Mouse (Mus musculus) liver, embryonic 12.5 days (tissue): ENCODE data around the gene Tcp11l2. TPM values are rescaled to one million over a fixed set of nuclear protein-coding genes. Genes with fewer than 3 reads are reported as not detected.

ENCODE experiments used
- ATAC-seq: fragments of 200-750 bp; cut with Nextera tagmentation; 2 replicates; pipeline ENCODE4 v1.8.0; 2017; ENCODE audit warnings: moderate number of reproducible peaks, mild to moderate bottlenecking, moderate library complexity
- H3K27ac ChIP-seq: fragments of 300-500 bp; sonication (generic); 2 replicates; pipeline ENCODE4 v1.5.1; 2016; ENCODE audit warnings: mild to moderate bottlenecking
- H3K27me3 ChIP-seq: fragments of 300-500 bp; sonication (generic); replicated peaks from 2 replicates; pipeline ENCODE4 v1.6.1; 2016; ENCODE audit warnings: mild to moderate bottlenecking, moderate library complexity
- H3K36me3 ChIP-seq: fragments of 300-500 bp; sonication (generic); 2 replicates; pipeline ENCODE4 v1.6.1; 2016; ENCODE audit warnings: mild to moderate bottlenecking, moderate library complexity
- H3K4me1 ChIP-seq: fragments of 300-500 bp; sonication (generic); 2 replicates; pipeline ENCODE4 v1.6.1; 2016
- H3K4me2 ChIP-seq: fragments of 300-500 bp; sonication (generic); 2 replicates; pipeline ENCODE4 v1.6.1; 2016; ENCODE audit warnings: mild to moderate bottlenecking, moderate library complexity
- H3K4me3 ChIP-seq: fragments of 300-500 bp; sonication (generic); 2 replicates; pipeline ENCODE4 v1.5.1; 2016; ENCODE audit warnings: mild to moderate bottlenecking, moderate library complexity
- H3K9ac ChIP-seq: fragments of 300-500 bp; sonication (generic); 2 replicates; pipeline ENCODE4 v1.6.1; 2016; ENCODE audit warnings: mild to moderate bottlenecking, moderate library complexity
- H3K9me3 ChIP-seq: fragments of 300-500 bp; sonication (generic); replicated peaks from 2 replicates; pipeline ENCODE4 v1.6.1; 2016; ENCODE audit warnings: mild to moderate bottlenecking, moderate library complexity
- WGBS: fragments of 180-500 bp; shearing (Covaris S2); methylation state at CpG from one replicate; pipeline ENCODE4 v1.1.7; 2016; ENCODE audit not compliant: insufficient replicate concordance; 5-methylcytosine and 5-hydroxymethylcytosine counted together
- polyA plus RNA-seq: library from polyadenylated mRNA; unstranded; fragments of >200 nt; fragmentation: Nextera tagmentation; extraction: Ambion mirVana; gene quantifications from 2 replicates; pipeline ENCODE4 v1.2.1, GENCODE M21; 2016

The Tcp11l2 gene
- polyA plus RNA-seq, 1 experiment from 2014 or later, result 28.7 TPM

DNA sequence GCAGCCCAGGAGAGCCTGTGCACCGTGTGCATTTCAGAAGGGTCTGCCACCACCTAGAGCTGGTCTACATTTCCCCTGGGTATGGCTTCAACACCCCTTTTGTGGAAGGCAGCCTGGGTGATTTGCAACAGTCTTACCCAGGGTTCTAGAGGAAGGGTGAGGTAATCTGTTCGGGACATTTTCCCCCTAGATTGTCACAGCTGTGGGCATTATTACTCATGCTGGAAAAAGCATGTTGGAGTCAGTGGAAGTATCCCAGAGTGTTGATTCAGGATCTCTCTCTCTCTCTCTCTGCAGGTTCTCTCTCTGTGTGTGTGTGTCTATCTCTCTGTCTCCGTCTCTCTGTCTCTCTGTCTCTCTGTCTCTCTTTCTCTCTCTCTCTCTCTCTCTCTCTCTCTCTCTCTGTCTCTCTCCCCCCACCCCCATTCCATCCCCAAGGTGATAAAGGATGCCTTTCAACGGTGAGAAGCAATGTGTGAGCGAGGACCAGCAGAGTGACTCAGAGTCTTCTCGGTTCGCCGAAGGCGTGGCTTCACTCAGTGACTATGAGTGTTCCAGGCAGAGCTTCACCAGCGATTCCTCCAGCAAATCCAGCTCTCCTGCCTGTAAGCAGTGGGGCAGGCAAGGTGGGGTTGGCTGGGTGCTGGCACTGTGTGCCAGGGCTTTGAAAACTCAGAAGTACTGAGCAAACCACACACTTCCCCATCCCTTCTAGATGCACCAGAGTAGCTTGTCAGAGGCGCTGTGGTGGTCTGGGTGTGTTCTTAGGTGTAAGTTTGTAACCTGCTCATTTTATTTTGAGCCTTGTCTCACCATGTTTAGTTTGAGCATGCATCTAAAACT, 8.2 kb downstream of the Tcp11l2 start:
- 40% methylated on average over 11 of the region's 11 CpGs for WGBS
- no peaks in the 10 kb centered on the region for H3K9me3 ChIP-seq
- ATAC-seq, result no peak
- H3K9ac ChIP-seq, result no peak overlapping the region
- no peaks in the 10 kb centered on the region for H3K36me3 ChIP-seq
- no peak overlapping the region for H3K4me3 ChIP-seq
- H3K27ac ChIP-seq, result no peak overlapping the region
- H3K4me1 ChIP-seq, result peaks cover 9% of the 10 kb centered on the region
- H3K27me3 ChIP-seq, result peaks cover 25% of the 10 kb centered on the region; the same call in 1 of the 2 replicates
- H3K4me2 ChIP-seq, result no peak overlapping the region; the same call in 1 of the 2 replicates

DNA sequence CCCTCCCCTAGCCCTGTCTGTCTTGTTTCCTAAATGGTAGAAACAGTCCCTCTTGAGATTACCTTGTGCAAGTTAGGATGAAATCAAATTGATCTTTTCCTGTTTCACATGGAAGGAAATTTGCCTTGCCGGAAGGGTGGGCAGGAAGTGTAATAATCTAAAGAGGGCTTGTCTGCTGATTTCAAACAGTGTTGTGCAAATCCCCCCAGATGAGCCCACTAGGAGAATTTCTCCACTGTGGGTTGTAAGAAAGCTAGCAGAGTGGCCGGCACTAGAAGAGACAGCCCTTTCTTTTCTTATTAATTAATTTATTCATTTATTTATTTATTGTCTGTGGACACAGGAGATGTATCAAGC, 8.8 kb downstream of the Tcp11l2 start:
- H3K4me3 ChIP-seq, result no peak overlapping the region
- H3K36me3 ChIP-seq, result 0 out of 2 replicates have a peak, but pooled peaks cover under 1% of the 10 kb centered on the region
- H3K9me3 ChIP-seq, result no peaks in the 10 kb centered on the region
- H3K27ac ChIP-seq, result no peak overlapping the region
- WGBS, result 45% methylated on average over 2 of the region's 2 CpGs
- no peak overlapping the region for H3K4me2 ChIP-seq
- no peak for ATAC-seq
- H3K4me1 ChIP-seq, result peaks cover 5% of the 10 kb centered on the region; the same call in 1 of the 2 replicates
- H3K27me3 ChIP-seq, result peaks cover 25% of the 10 kb centered on the region; the same call in 1 of the 2 replicates
- H3K9ac ChIP-seq, result no peak overlapping the region

DNA sequence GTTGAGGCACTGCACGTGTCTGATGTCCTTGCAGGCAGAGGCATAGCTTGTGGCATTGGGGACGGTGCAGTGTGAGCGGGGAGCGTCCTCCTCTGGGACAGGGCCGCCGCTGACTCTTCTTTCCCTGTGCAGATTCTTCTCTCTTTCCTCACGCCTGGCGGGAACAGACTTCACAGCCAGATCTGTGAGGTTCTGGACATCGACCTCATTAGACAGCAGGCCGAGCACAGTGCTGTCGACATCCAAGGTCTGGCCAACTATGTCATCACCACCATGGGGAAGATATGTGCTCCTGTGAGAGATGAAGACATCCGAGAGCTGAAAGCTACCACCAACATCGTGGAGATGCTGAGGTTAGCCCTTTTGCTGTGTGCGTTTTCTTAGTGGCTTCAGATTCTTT, 14.5 kb downstream of the Tcp11l2 start:
- 74% methylated on average over 14 of the region's 14 CpGs for WGBS
- no peak overlapping the region for H3K4me2 ChIP-seq
- H3K36me3 ChIP-seq, result 0 out of 2 replicates have a peak, but pooled peaks cover 3% of the 10 kb centered on the region
- no peak overlapping the region for H3K27ac ChIP-seq
- H3K9me3 ChIP-seq, result no peaks in the 10 kb centered on the region
- 0 out of 2 replicates have a peak, but pooled peaks cover 3% of the 10 kb centered on the region for H3K27me3 ChIP-seq
- peaks cover 4% of the 10 kb centered on the region; the same call in 1 of the 2 replicates for H3K4me1 ChIP-seq
- H3K9ac ChIP-seq, result no peak overlapping the region
- H3K4me3 ChIP-seq, result no peak overlapping the region
- no peak for ATAC-seq

DNA sequence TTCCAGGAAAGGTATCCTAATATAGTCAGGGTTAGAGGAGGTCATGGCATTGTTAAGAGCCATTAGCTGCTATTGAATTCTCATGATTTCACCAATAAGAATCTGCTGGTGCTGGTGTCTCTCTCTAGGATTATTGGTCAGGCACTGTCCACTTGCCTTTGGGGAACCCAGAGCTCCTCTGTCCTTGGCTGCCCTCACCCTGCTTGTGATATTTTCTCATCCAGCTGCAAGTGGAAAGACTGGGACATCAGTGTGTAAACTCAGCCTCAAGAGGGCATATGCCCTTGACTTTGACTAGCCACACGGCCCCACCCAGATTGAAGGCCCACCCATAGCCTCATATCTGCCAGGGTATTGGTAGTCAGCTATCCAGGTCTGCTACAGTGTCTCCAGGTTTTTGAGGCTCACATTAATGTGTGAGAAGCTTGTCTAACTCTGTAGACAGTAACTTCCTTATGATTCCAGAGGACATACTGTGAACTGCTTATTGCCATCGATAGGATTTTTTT, 15.3 kb downstream of the Tcp11l2 start:
- Histone ChIP-seq H3K9me3 (no peaks in the 10 kb centered on the region), H3K27ac (no peak overlapping the region), H3K27me3 (0 out of 2 replicates have a peak, but pooled peaks cover 3% of the 10 kb centered on the region), H3K4me3 (no peak overlapping the region), H3K4me2 (no peak overlapping the region), H3K36me3 (0 out of 2 replicates have a peak, but pooled peaks cover 3% of the 10 kb centered on the region), H3K9ac (no peak overlapping the region), H3K4me1 (peaks cover 4% of the 10 kb centered on the region; the same call in 1 of the 2 replicates)
- ATAC-seq, result no peak
- WGBS, result 66% methylated on average over 2 of the region's 2 CpGs

DNA sequence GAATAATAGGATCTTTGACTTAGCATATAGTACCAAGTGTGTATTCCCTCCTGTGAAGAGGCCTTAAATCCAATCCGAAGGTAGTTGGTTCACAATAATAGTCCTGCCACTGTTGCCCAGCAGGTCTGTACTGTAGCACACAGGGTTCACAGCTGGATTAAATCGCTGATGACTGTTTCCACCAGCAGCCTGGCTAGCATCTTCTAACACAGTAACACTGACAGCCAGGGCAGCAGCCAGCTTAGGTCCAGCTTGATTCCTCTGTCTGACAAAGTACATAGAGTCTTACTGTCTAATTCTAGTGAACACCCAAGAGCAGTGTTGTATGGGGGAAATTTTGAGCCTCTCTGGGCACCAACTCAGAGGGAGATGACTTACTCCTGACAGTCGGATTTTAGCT, 16.3 kb downstream of the Tcp11l2 start:
- no peak overlapping the region for H3K4me2 ChIP-seq
- H3K36me3 ChIP-seq, result 0 out of 2 replicates have a peak, but pooled peaks cover 3% of the 10 kb centered on the region
- WGBS, result 59% methylated on average over 3 of the region's 3 CpGs
- H3K27ac ChIP-seq, result no peak overlapping the region
- H3K9me3 ChIP-seq, result no peaks in the 10 kb centered on the region
- no peak overlapping the region for H3K9ac ChIP-seq
- no peak for ATAC-seq
- no peak overlapping the region for H3K4me3 ChIP-seq
- 0 out of 2 replicates have a peak, but pooled peaks cover 3% of the 10 kb centered on the region for H3K27me3 ChIP-seq
- peaks cover 4% of the 10 kb centered on the region; the same call in 1 of the 2 replicates for H3K4me1 ChIP-seq

DNA sequence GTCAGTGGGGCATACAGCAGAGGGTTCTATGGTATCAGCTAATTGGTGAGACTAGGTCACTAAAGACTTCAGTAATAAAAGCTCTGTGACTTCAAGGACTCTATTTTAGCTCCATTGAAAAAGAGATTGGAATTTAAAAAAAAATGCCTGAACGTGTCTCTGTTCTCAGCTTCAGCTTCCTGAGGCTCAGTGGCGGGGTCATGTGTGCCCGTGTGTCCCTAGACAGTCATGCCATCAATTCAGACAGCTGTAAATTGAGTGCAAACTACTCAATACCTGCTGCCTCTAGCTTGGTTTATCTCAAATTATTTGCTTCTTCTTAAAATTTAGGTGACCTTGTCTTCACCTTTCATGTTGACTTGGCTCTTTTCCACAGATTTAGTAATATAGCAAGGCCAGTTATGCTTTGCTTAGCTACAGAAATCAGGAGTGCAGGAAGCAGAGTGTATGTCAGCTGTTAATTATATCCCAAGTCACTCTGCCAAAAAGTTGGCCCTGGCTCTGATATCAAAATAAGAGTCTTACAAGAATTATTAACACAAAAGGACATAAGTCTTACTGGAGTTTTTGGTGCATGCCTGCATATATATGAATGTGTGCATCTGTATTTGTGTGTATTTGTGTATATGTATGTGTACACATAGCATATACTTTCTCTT, 20.8 kb downstream of the Tcp11l2 start:
- ATAC-seq, result no peak
- 46% methylated on average over 3 of the region's 3 CpGs for WGBS
- no peaks in the 10 kb centered on the region for H3K36me3 ChIP-seq
- H3K27ac ChIP-seq, result no peak overlapping the region
- no peaks in the 10 kb centered on the region for H3K4me1 ChIP-seq
- no peaks in the 10 kb centered on the region for H3K9me3 ChIP-seq
- no peak overlapping the region for H3K9ac ChIP-seq
- H3K4me3 ChIP-seq, result no peak overlapping the region
- no peak overlapping the region for H3K4me2 ChIP-seq
- 0 out of 2 replicates have a peak, but pooled peaks cover 3% of the 10 kb centered on the region for H3K27me3 ChIP-seq

DNA sequence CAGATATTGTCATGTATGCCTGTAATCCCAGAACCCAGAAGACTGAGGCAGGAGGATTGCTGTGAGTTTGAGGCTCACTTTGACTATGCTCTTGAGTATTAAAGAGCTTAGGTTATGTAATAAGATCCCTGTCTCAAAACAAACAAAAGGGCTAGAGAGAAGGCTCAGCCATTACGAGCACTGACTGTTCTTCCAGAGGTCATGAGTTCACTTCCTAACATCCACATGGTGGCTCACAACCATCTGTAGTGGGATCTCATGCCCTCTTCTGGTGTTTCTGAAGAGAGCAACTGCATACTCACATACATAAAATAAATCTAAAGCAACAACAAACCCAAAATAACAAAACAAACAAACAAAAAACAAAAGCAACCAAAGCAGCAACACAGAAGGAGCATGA, 21.7 kb downstream of the Tcp11l2 start:
- no peak overlapping the region for H3K4me3 ChIP-seq
- no peaks in the 10 kb centered on the region for H3K36me3 ChIP-seq
- 0 out of 2 replicates have a peak, but pooled peaks cover 2% of the 10 kb centered on the region for H3K27me3 ChIP-seq
- no peaks in the 10 kb centered on the region for H3K9me3 ChIP-seq
- no peak overlapping the region for H3K27ac ChIP-seq
- no peak overlapping the region for H3K9ac ChIP-seq
- 60% methylated on average over 1 of the region's 1 CpGs for WGBS
- H3K4me1 ChIP-seq, result no peaks in the 10 kb centered on the region
- ATAC-seq, result no peak
- H3K4me2 ChIP-seq, result no peak overlapping the region

DNA sequence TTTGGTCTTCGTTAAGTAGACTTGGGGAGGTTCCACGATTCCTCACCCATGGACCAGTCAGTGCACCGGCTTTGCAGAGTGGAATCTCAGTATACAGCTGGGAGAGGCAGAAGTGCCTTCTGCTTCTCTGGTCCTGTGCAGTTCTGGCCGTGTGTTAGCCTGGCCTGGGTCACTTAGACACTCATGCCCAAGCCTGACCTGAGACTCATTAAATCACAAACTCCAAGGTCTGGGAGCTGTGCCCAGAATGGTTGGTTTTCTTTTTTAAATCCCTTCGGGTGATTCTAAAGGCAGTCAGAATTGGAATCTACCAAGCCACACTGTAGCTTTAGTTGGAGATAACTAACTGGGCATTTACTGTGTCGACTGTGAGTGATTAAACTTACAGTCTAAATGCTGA, 23.7 kb downstream of the Tcp11l2 start:
- no peak overlapping the region for H3K9ac ChIP-seq
- ATAC-seq, result no peak
- no peak overlapping the region for H3K27ac ChIP-seq
- H3K27me3 ChIP-seq, result 0 out of 2 replicates have a peak, but pooled peaks cover 4% of the 10 kb centered on the region
- no peak overlapping the region for H3K4me2 ChIP-seq
- no peaks in the 10 kb centered on the region for H3K4me1 ChIP-seq
- WGBS, result 58% methylated on average over 6 of the region's 6 CpGs
- no peak overlapping the region for H3K4me3 ChIP-seq
- H3K9me3 ChIP-seq, result no peaks in the 10 kb centered on the region
- no peaks in the 10 kb centered on the region for H3K36me3 ChIP-seq

DNA sequence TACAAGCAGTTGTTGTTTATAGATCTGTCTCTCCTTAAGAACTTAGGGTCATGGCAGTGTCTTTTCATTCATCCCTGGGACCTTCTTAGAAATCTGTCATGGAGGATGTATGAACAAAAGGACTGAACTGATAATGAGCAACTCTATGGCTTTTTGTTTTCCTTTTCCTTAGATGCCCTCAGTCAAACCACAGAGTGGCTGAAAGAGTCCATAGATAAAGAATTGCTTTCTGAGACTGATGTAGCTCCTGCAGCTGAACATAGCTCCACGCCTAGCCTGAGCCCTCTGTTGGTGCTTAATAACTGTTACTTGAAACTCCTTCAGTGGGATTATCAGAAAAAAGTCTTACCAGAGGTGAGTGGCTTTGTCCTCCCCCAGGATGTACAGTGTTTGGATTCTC, 27.9 kb downstream of the Tcp11l2 start:
- 22% methylated on average over 1 of the region's 1 CpGs for WGBS
- H3K4me3 ChIP-seq, result no peak overlapping the region
- ATAC-seq, result no peak
- H3K4me2 ChIP-seq, result no peak overlapping the region
- H3K9me3 ChIP-seq, result no peaks in the 10 kb centered on the region
- no peak overlapping the region for H3K27ac ChIP-seq
- H3K9ac ChIP-seq, result no peak overlapping the region
- H3K4me1 ChIP-seq, result no peaks in the 10 kb centered on the region
- 0 out of 2 replicates have a peak, but pooled peaks cover 4% of the 10 kb centered on the region for H3K27me3 ChIP-seq
- no peaks in the 10 kb centered on the region for H3K36me3 ChIP-seq

DNA sequence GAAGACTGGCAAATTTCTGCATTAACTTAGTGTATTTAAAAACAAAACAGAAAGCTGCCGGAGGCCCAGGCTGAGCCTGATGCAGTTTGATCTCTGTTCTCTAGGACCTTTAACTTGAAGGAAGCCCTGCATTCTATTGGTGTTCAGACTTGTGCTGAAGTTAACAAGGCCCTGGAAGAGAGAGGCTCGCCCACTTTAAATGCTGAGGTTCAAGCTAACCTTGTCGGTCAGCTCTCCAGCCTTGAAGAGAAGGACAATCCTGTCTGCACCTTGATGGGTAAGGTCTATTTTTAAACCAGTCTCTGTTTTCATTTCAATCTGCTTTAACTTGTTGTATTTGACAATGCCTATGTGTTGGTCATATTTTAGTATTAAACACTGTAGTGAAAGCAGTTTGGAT, 31.9 kb downstream of the Tcp11l2 start:
- no peak overlapping the region for H3K4me3 ChIP-seq
- ATAC-seq, result no peak
- H3K4me2 ChIP-seq, result no peak overlapping the region
- peaks cover 11% of the 10 kb centered on the region for H3K4me1 ChIP-seq
- no peaks in the 10 kb centered on the region for H3K27me3 ChIP-seq
- no peaks in the 10 kb centered on the region for H3K36me3 ChIP-seq
- no peak overlapping the region for H3K9ac ChIP-seq
- no peak overlapping the region for H3K27ac ChIP-seq
- WGBS, result 79% methylated on average over 3 of the region's 3 CpGs
- H3K9me3 ChIP-seq, result no peaks in the 10 kb centered on the region

DNA sequence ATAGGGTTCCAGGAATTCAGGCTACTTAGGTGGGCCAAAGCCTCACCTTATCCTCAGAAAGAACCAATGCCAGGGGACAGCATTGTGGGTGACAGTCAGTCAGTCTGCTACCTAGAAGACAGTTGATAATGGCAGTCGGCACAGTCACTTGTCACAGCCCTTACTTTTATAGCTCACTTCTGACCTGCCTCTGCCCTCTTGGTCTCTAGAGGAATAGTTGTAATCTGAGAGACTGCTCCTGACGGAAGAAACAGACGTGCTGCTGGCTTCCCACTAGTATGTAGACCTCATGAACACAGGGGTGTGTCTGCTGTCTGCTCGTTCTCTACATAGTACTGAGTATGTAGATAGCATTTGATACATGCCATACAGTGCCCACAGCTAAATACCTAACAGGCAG, 33.9 kb downstream of the Tcp11l2 start:
- H3K9me3 ChIP-seq, result no peaks in the 10 kb centered on the region
- H3K4me1 ChIP-seq, result peaks cover 16% of the 10 kb centered on the region
- H3K9ac ChIP-seq, result no peak overlapping the region
- H3K36me3 ChIP-seq, result no peaks in the 10 kb centered on the region
- no peak overlapping the region for H3K27ac ChIP-seq
- WGBS, result 51% methylated on average over 4 of the region's 4 CpGs
- no peak overlapping the region for H3K4me3 ChIP-seq
- H3K27me3 ChIP-seq, result no peaks in the 10 kb centered on the region
- no peak for ATAC-seq
- H3K4me2 ChIP-seq, result no peak overlapping the region

DNA sequence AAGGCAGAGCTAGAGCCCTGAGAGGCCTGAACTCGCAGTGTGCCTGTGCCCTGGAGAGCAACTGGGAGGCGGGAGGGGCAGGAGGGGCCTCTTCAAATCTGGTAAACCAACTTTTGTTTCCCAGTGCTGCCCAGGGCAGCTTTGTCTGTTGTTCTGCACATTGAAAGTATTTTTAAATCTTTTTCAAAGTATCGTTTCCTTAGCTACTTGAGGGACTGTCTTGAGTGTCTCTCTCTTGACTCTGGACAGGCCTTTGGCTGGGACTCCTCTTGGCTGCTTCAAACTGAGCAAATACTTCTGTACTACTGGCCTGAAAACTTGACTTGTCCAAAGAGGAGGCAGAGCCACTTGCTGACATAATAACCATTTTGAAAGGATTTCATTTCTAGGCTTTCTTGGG, 34.4 kb downstream of the Tcp11l2 start:
- no peak overlapping the region for H3K27ac ChIP-seq
- 74% methylated on average over 3 of the region's 3 CpGs for WGBS
- no peaks in the 10 kb centered on the region for H3K36me3 ChIP-seq
- no peak overlapping the region for H3K9ac ChIP-seq
- H3K9me3 ChIP-seq, result no peaks in the 10 kb centered on the region
- no peak for ATAC-seq
- H3K4me2 ChIP-seq, result no peak overlapping the region
- no peaks in the 10 kb centered on the region for H3K27me3 ChIP-seq
- no peak overlapping the region for H3K4me3 ChIP-seq
- peaks cover 19% of the 10 kb centered on the region for H3K4me1 ChIP-seq
